Mouse (Mus musculus) kidney, adult 2 months (tissue): ENCODE data around the gene Zfp677. TPM values are rescaled to one million over a fixed set of nuclear protein-coding genes. Genes with fewer than 3 reads are reported as not detected.
"Not testable (repeated sequence)": the region's sequence is repeated elsewhere in the genome, so short reads cannot be mapped to it uniquely, and the experiment has no call there.

Source experiments
- DNase-seq: peaks from one replicate; pipeline ENCODE4 v3.0.0; 2021
- H3K27ac ChIP-seq: fragments of 200-500 bp; 2 replicates; pipeline ENCODE4 v1.5.1; 2012; ENCODE audit warnings: low read depth, low read length, control low read depth, inconsistent platforms; ENCODE audit not compliant: insufficient read depth
- H3K27me3 ChIP-seq: fragments of 200-500 bp; replicated peaks from 2 replicates; pipeline ENCODE4 v1.6.1; 2012; ENCODE audit warnings: mild to moderate bottlenecking, moderate library complexity, low read length, inconsistent platforms; ENCODE audit not compliant: control insufficient read depth, insufficient read depth
- H3K36me3 ChIP-seq: fragments of 200-500 bp; 2 replicates; pipeline ENCODE4 v1.6.1; 2012; ENCODE audit warnings: mild to moderate bottlenecking, moderate library complexity, low read length, inconsistent platforms; ENCODE audit not compliant: control insufficient read depth, insufficient read depth
- H3K4me1 ChIP-seq: fragments of 200-500 bp; 2 replicates; pipeline ENCODE4 v1.6.1; 2011; ENCODE audit warnings: low read length; ENCODE audit not compliant: control insufficient read depth, insufficient read depth
- H3K4me3 ChIP-seq: fragments of 200-500 bp; 2 replicates; pipeline ENCODE4 v1.5.1; 2011; ENCODE audit warnings: mild to moderate bottlenecking, low read depth, low read length, control low read depth; ENCODE audit not compliant: insufficient read depth
- CTCF ChIP-seq: fragments of 200-500 bp; conservative IDR thresholded peaks from 2 replicates; pipeline ENCODE4 v1.5.1; 2011; ENCODE audit warnings: low read depth, mild to moderate bottlenecking, control low read depth, low read length, moderate library complexity, mixed read lengths; ENCODE audit not compliant: insufficient read depth, insufficient read length
- POLR2A ChIP-seq: fragments of 200-500 bp; IDR thresholded peaks from one replicate; pipeline ENCODE4 v1.6.1; 2011; ENCODE audit warnings: low read depth, low read length, control low read depth
- WGBS: fragments of 180-500 bp; shearing (Covaris S2); methylation state at CpG from one replicate; pipeline ENCODE4 v1.1.7; 2018; 5-methylcytosine and 5-hydroxymethylcytosine counted together
- polyA plus RNA-seq: library from polyadenylated mRNA; depleted of rRNA; stranded (reverse); fragments of >200 nt; gene quantifications from 2 replicates; pipeline ENCODE4 v1.2.3, GENCODE M21; 2012; rRNA removed

Zfp677 gene
- 0.24 and 0.42 TPM in 2 replicates for polyA plus RNA-seq

GRCm38 (mm10) chr17:21383391-21384056, at the start of gene Zfp677:
Gene Zfp677, plus strand, starts transcription at chr17:21383748.
- H3K36me3 ChIP-seq, result no peaks in the 10 kb centered on the region
- DNase-seq, result peak; percentile 77
- WGBS, result 3% methylated on average over 20 of the region's 20 CpGs
- TF ChIP-seq CTCF (peak; percentile 36), POLR2A (no peak)
- peak within 1 kb of the TSS; percentile 49; the same call in 1 of the 2 replicates for H3K27ac ChIP-seq
- H3K27me3 ChIP-seq, result no peaks in the 10 kb centered on the region
- H3K4me3 ChIP-seq, result peak within 1 kb of the TSS; percentile 52
- no peaks in the 10 kb centered on the region for H3K4me1 ChIP-seq

GRCm38 (mm10) chr17:21368018-21368417, 15.5 kb upstream of the Zfp677 start:
- 31% methylated on average over 3 of the region's 3 CpGs for WGBS
- not testable (repeated sequence) for H3K4me3 ChIP-seq, DNase-seq, H3K27me3 ChIP-seq, H3K27ac ChIP-seq, H3K4me1 ChIP-seq, H3K36me3 ChIP-seq

- H3K27ac ChIP-seq, result no peak overlapping the region
- TF ChIP-seq POLR2A, result no peak
- no peak for TF ChIP-seq CTCF
- 8% methylated on average over 31 of the region's 31 CpGs for WGBS
- peak; percentile 2 for DNase-seq
- peak overlapping the region; percentile 55 for H3K4me3 ChIP-seq
- H3K4me1 ChIP-seq, result no peaks in the 10 kb centered on the region
- H3K36me3 ChIP-seq, result no peaks in the 10 kb centered on the region
- H3K27me3 ChIP-seq, result no peaks in the 10 kb centered on the region
Observed at GRCm38 (mm10) chr17:21369925-21370719, 13.4 kb upstream of the Zfp677 start.

- H3K27me3 ChIP-seq, result no peaks in the 10 kb centered on the region
- no peak for DNase-seq
Observed at GRCm38 (mm10) chr17:21375311-21375710, 8.2 kb upstream of the Zfp677 start.

GRCm38 (mm10) chr17:21384057-21384411, 486 bp downstream of the Zfp677 start:
- WGBS, result 9% methylated on average over 8 of the region's 8 CpGs
- DNase-seq, result peak; percentile 19
- peak overlapping the region; percentile 52 for H3K4me3 ChIP-seq
- no peaks in the 10 kb centered on the region for H3K36me3 ChIP-seq
- no peaks in the 10 kb centered on the region for H3K27me3 ChIP-seq
- TF ChIP-seq CTCF (no peak), POLR2A (no peak)
- H3K4me1 ChIP-seq, result no peaks in the 10 kb centered on the region
- H3K27ac ChIP-seq, result no peak overlapping the region

More at GRCm38 (mm10) chr17:21375311-21375710, 8.2 kb upstream of the Zfp677 start:
- no peak for TF ChIP-seq POLR2A
- TF ChIP-seq CTCF, result no peak
- no peak overlapping the region for H3K4me3 ChIP-seq
- H3K36me3 ChIP-seq, result no peaks in the 10 kb centered on the region
- no peak overlapping the region for H3K27ac ChIP-seq
- WGBS, result 54% methylated on average over 1 of the region's 1 CpGs
- H3K4me1 ChIP-seq, result no peaks in the 10 kb centered on the region

- Histone ChIP-seq H3K4me1 (no peaks in the 10 kb centered on the region), H3K27me3 (no peaks in the 10 kb centered on the region), H3K36me3 (no peaks in the 10 kb centered on the region), H3K4me3 (peak within 1 kb of the TSS; percentile 55), H3K27ac (peak within 1 kb of the TSS; percentile 67; the same call in 1 of the 2 replicates)
- WGBS, result under 1% methylated on average over 22 of the region's 22 CpGs
- TF ChIP-seq CTCF, result peak; percentile 51
- no peak for TF ChIP-seq POLR2A
- peak; percentile 87 for DNase-seq
Observed at GRCm38 (mm10) chr17:21422664-21423599, 39.4 kb downstream of the Zfp677 start, which contains the start of gene Zfp54. Gene Zfp54, plus strand, starts transcription at chr17:21423227.

GRCm38 (mm10) chr17:21438806-21439400, 55.4 kb downstream of the Zfp677 start:
- 74% methylated on average over 9 of the region's 9 CpGs for WGBS
- not testable (repeated sequence) for H3K27ac ChIP-seq, H3K36me3 ChIP-seq, H3K4me3 ChIP-seq, H3K4me1 ChIP-seq, H3K27me3 ChIP-seq
- DNase-seq, result peak; percentile 38
